ENCODE assay signal across 30 mouse cellular contexts in the genomic region with DNA sequence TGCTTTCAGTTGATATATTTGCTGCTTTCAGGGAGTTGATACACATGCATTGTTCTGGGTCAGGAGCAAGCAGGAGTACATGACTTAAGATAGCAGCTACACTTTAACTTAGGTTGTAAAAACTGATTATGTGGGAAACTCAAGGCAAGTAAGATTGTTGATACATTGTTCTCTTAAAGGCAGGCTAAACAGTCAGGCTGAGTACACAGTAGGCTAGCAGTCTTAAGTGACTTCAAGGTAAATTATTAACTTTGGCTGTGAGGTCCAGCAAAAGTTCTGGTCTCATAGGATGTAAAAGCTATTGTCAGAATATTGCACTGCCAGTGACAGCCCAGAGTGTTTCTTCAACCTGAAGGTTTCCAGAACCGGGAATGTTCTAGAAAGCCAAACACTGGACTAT. TPM values are rescaled to one million over a fixed set of nuclear protein-coding genes. Genes with fewer than 3 reads are reported as not detected.
"Had no signal": no experiment of that assay in that cellular context is flagged by ENCODE, and none has a peak within 500 bp of the region (broad histone marks: within the 10 kb centered on the region; RNA-seq: fewer than 3 reads in every experiment).

No protein-coding gene starts in this region.

- ATAC-seq: liver, postnatal 0 days; lung, postnatal 0 days; midbrain, embryonic 13.5 days; midbrain, embryonic 16.5 days had no signal

- H3K27me3 ChIP-seq: kidney, embryonic 15.5 days; limb, embryonic 13.5 days; midbrain, embryonic 13.5 days; neural tube, embryonic 13.5 days had no signal

- DNase-seq: kidney, adult 8-10 months; kidney, postnatal 10 days; kidney, postnatal 4 days; left cerebral cortex, postnatal 4 days; liver; liver, postnatal 0 days; lung, embryonic 14.5 days; retina, postnatal 1 day; right cerebral cortex, postnatal 25 days; spleen, adult 18-20 months; thymus, adult 2 months; thymus, postnatal 14 days; thymus, postnatal 4 days had no signal

- H3K4me1 ChIP-seq: limb, embryonic 13.5 days; midbrain, embryonic 10.5 days; midbrain, embryonic 13.5 days; neural tube, embryonic 13.5 days had no signal

- H3K36me3 ChIP-seq: kidney, embryonic 15.5 days; limb, embryonic 13.5 days; midbrain, embryonic 10.5 days; midbrain, embryonic 13.5 days; neural tube, embryonic 13.5 days had no signal

- H3K9ac ChIP-seq: kidney, embryonic 15.5 days; limb, embryonic 13.5 days; liver, embryonic 14.5 days; liver, postnatal 0 days; lung, embryonic 14.5 days; midbrain, embryonic 13.5 days; neural tube, embryonic 13.5 days had no signal

- H3K27ac ChIP-seq: kidney, embryonic 15.5 days; limb, embryonic 13.5 days; liver, embryonic 14.5 days; midbrain, embryonic 10.5 days; midbrain, embryonic 13.5 days; neural tube, embryonic 13.5 days had no signal

- H3K9me3 ChIP-seq: kidney, embryonic 15.5 days; limb, embryonic 13.5 days; midbrain, embryonic 10.5 days; midbrain, embryonic 13.5 days; neural tube, embryonic 13.5 days had no signal

- H3K4me3 ChIP-seq: kidney, embryonic 15.5 days; limb, embryonic 13.5 days; megakaryocyte, embryonic 14.5 days; midbrain, embryonic 10.5 days; midbrain, embryonic 13.5 days; myocyte; neural tube, embryonic 13.5 days had no signal

- H3K4me2 ChIP-seq: kidney, embryonic 15.5 days; limb, embryonic 13.5 days; lung, embryonic 14.5 days; midbrain, embryonic 13.5 days; neural tube, embryonic 13.5 days had no signal

RNA-seq across cellular contexts. Expression of a gene that starts 25.8 kb away (rescaled TPM):
- total RNA-seq: layer of hippocampus, adult 18-20 months; layer of hippocampus, postnatal 14 days; left cerebral cortex, adult 8-10 months; left cerebral cortex, postnatal 14 days; left cerebral cortex, postnatal 4 days; monocyte, adult 5-6 weeks; neutrophil, adult 5-6 weeks had no signal
- polyA plus RNA-seq: intestine, embryonic 14.5 days; kidney, embryonic 15.5 days; limb, embryonic 13.5 days; lung, embryonic 14.5 days; lung, postnatal 0 days; midbrain, embryonic 10.5 days; midbrain, embryonic 13.5 days; myocyte; neural tube, embryonic 13.5 days had no signal

RNA-seq across cellular contexts. Expression of a gene that starts 31.8 kb away (rescaled TPM):
- total RNA-seq: monocyte, adult 5-6 weeks had no signal
